Mouse (Mus musculus): ENCODE data around the gene Chodl. TPM values are rescaled to one million over a fixed set of nuclear protein-coding genes. Genes with fewer than 3 reads are reported as not detected.

Gene Chodl
- polyA plus RNA-seq, 1 experiment: not detected

DNA sequence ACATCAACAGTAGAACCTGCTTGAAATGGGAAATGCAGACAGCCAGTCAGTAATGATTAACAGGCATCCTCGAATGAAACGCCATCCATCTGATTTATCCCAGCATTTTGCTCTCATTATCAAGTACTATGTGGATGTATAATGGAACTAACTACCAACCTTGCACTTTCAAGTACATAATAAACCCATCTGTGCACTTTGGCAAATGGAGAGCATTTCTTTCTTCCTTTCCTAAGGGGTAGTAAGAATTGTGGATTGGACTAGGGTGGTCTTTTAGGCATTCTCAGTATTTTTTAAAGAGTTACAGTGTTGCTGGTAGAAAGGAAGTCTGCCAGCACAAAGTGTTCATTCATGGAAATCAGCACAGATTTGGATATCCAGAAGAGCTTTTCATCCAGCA lies 26.7 kb downstream of the Chodl start:
- no peaks in the 10 kb centered on the region for H3K36me3 ChIP-seq (ENCODE audit: control insufficient read depth, insufficient read depth, low read length, poor library complexity, severe bottlenecking)
- no peaks in the 10 kb centered on the region for H3K27me3 ChIP-seq (ENCODE audit: control insufficient read depth, insufficient read depth, low read length, poor library complexity, severe bottlenecking)
- H3K4me1 ChIP-seq (ENCODE audit: control insufficient read depth, insufficient read depth, low read length): no peaks in the 10 kb centered on the region
- no peak overlapping the region for H3K4me3 ChIP-seq (ENCODE audit: low read depth, low read length)
- H3K27ac ChIP-seq (ENCODE audit: insufficient read depth, low read length): no peak overlapping the region
- TF ChIP-seq POLR2A (IDR thresholded peaks at IDR 0.05; ENCODE audit: insufficient read depth, low read length) (no peak), CTCF (IDR thresholded peaks at IDR 0.05; ENCODE audit: low read depth, low read length) (no peak), EP300 (IDR thresholded peaks at IDR 0.05; ENCODE audit: insufficient read depth, low read depth, low read length) (no peak)
- no peak overlapping the region for H3K9ac ChIP-seq (ENCODE audit: low read depth, poor library complexity, severe bottlenecking)
- no peaks in the 10 kb centered on the region for H3K9me3 ChIP-seq (replicated peaks; ENCODE audit: control insufficient read depth, insufficient read depth, low read length, poor library complexity, severe bottlenecking)

DNA sequence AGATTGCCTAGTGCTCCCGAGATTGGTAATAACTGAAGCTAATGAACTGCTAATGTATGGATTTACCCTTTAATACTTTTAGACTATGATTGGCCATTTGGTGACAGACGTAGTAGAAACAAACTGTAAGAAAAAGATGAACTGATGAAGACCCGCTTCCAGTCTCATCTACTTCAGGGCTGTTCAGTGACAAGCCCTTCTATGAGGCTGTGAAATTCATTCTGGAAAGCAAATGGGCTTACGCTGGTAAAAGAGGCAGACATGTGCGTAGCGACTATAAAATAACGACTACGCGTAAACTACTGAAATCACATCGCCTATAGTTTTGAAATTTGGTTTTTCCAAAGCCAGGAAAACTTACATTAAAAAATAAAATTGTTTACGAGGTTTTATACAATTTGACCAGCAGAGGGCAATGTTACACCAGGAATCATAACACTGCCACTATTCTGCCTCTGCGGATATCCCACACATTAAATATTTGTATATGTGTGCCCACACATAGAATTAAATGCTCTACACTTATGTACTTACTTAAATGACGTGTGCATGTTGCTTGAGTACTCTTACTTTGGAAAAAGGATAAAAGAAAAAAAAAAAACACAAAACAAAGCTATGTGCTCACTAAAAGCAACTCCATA lies 38.5 kb downstream of the Chodl start:
- Histone ChIP-seq H3K27ac (ENCODE audit: insufficient read depth, low read length) (no peak overlapping the region), H3K9ac (ENCODE audit: low read depth, poor library complexity, severe bottlenecking) (no peak overlapping the region), H3K9me3 (replicated peaks; ENCODE audit: control insufficient read depth, insufficient read depth, low read length, poor library complexity, severe bottlenecking) (no peaks in the 10 kb centered on the region), H3K36me3 (ENCODE audit: control insufficient read depth, insufficient read depth, low read length, poor library complexity, severe bottlenecking) (no peaks in the 10 kb centered on the region), H3K4me3 (ENCODE audit: low read depth, low read length) (no peak overlapping the region), H3K27me3 (ENCODE audit: control insufficient read depth, insufficient read depth, low read length, poor library complexity, severe bottlenecking) (no peaks in the 10 kb centered on the region), H3K4me1 (ENCODE audit: control insufficient read depth, insufficient read depth, low read length) (no peaks in the 10 kb centered on the region)
- no peak for TF ChIP-seq POLR2A (IDR thresholded peaks at IDR 0.05; ENCODE audit: insufficient read depth, low read length)
- TF ChIP-seq CTCF (IDR thresholded peaks at IDR 0.05; ENCODE audit: low read depth, low read length): no peak
- no peak for TF ChIP-seq EP300 (IDR thresholded peaks at IDR 0.05; ENCODE audit: insufficient read depth, low read depth, low read length)

DNA sequence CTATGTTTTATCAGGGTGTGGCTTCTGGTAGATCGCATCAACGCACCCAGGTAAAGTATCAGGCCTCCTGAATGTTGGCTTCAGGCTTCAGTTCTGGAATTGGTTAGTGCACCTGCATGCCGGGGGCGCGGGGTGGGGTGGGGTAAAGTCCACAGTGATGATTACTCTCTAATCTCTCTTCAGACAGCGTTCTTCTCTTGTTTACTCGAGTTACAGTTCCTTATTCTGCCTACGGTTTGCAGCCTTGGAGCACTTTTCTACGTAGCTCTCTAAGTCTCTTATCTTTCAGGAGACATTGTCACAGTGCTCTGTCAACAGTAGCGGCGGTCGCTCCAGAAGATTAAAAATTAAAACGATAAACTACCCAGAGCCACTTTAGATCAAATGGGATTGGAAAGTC lies 43.4 kb downstream of the Chodl start:
- TF ChIP-seq CTCF (IDR thresholded peaks at IDR 0.05; ENCODE audit: low read depth, low read length) (no peak), EP300 (IDR thresholded peaks at IDR 0.05; ENCODE audit: insufficient read depth, low read depth, low read length) (no peak), POLR2A (IDR thresholded peaks at IDR 0.05; ENCODE audit: insufficient read depth, low read length) (no peak)
- no peaks in the 10 kb centered on the region for H3K27me3 ChIP-seq (ENCODE audit: control insufficient read depth, insufficient read depth, low read length, poor library complexity, severe bottlenecking)
- no peak overlapping the region for H3K4me3 ChIP-seq (ENCODE audit: low read depth, low read length)
- no peaks in the 10 kb centered on the region for H3K36me3 ChIP-seq (ENCODE audit: control insufficient read depth, insufficient read depth, low read length, poor library complexity, severe bottlenecking)
- no peak overlapping the region for H3K9ac ChIP-seq (ENCODE audit: low read depth, poor library complexity, severe bottlenecking)
- no peaks in the 10 kb centered on the region for H3K9me3 ChIP-seq (replicated peaks; ENCODE audit: control insufficient read depth, insufficient read depth, low read length, poor library complexity, severe bottlenecking)
- H3K27ac ChIP-seq (ENCODE audit: insufficient read depth, low read length): no peak overlapping the region
- H3K4me1 ChIP-seq (ENCODE audit: control insufficient read depth, insufficient read depth, low read length): no peaks in the 10 kb centered on the region

DNA sequence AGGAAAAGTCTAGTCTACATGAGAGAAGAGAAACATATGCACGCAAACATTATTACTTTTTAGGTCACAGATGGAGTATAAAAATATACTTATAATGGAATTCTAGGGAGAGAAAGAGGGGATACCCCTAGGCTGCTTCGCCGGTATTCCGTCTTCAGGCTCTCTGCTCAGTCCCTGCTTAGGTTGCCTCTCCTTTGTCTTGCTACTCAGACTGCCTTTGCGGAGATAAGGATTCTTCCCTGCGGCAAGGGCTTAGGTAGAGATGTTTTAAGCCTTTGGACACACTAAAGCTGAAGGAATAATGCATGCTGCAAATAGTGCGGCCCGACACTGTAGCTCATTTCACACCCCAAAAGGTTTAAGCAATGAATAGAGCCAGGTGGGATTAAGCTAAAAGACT lies 45.6 kb downstream of the Chodl start:
- Histone ChIP-seq H3K36me3 (ENCODE audit: control insufficient read depth, insufficient read depth, low read length, poor library complexity, severe bottlenecking) (no peaks in the 10 kb centered on the region), H3K9me3 (replicated peaks; ENCODE audit: control insufficient read depth, insufficient read depth, low read length, poor library complexity, severe bottlenecking) (no peaks in the 10 kb centered on the region), H3K27me3 (ENCODE audit: control insufficient read depth, insufficient read depth, low read length, poor library complexity, severe bottlenecking) (no peaks in the 10 kb centered on the region), H3K4me3 (ENCODE audit: low read depth, low read length) (no peak overlapping the region), H3K4me1 (ENCODE audit: control insufficient read depth, insufficient read depth, low read length) (no peaks in the 10 kb centered on the region), H3K9ac (ENCODE audit: low read depth, poor library complexity, severe bottlenecking) (no peak overlapping the region), H3K27ac (ENCODE audit: insufficient read depth, low read length) (no peak overlapping the region)
- TF ChIP-seq POLR2A (IDR thresholded peaks at IDR 0.05; ENCODE audit: insufficient read depth, low read length) (no peak), EP300 (IDR thresholded peaks at IDR 0.05; ENCODE audit: insufficient read depth, low read depth, low read length) (no peak), CTCF (IDR thresholded peaks at IDR 0.05; ENCODE audit: low read depth, low read length) (no peak)

Other genes starting within 250 kb of the Chodl start
- gene Tmprss15, start 160.1 kb downstream of the Chodl start, polyA plus RNA-seq (2011; ENCODE audit: insufficient read depth, insufficient read length, low read depth, missing spikeins): not detected in 2 replicates